Mouse (Mus musculus): ENCODE measurements around the gene Fbxw8. TPM values are rescaled to one million over a fixed set of nuclear protein-coding genes. Genes with fewer than 3 reads are reported as not detected.

Fbxw8 gene
- total RNA-seq, 2 experiments from 2014 or later: 36.7 to 37.4 TPM

Other genes with a start within 250 kb of the Fbxw8 start
- 100 to 1,000 TPM; 124 to 130 TPM for gene Fbxo21, start 178.7 kb downstream of the Fbxw8 start, total RNA-seq (2021)
- gene Tesc, start 127.7 kb downstream of the Fbxw8 start, total RNA-seq (2021): 10 to 100 TPM; 21.5 to 27.3 TPM
- gene Hrk, start 9.2 kb upstream of the Fbxw8 start, total RNA-seq (2021): 10 to 100 TPM; 32.7 to 32.8 TPM
- 100 to 1,000 TPM; 104 to 105 TPM for gene Rnft2, start 89.7 kb upstream of the Fbxw8 start, total RNA-seq (2021)
- gene 2410131K14Rik, start 89.8 kb upstream of the Fbxw8 start, total RNA-seq (2021): 10 to 100 TPM; 18.6 to 19.3 TPM